Mouse (Mus musculus) frontal cortex, adult (tissue): ENCODE data around the gene Zkscan5.
"Not testable (repeated sequence)": the region's sequence is repeated elsewhere in the genome, so short reads cannot be mapped to it uniquely, and the experiment has no call there.

Experiments
- ATAC-seq: cut with Nextera tagmentation; 2 replicates; pipeline ENCODE4 v1.9.2; 2017; ENCODE audit warnings: mild to moderate bottlenecking, moderate library complexity, mixed read lengths; ENCODE audit not compliant: low TSS enrichment

Zkscan5 gene

GRCm38 (mm10) chr5:145213505-145213904 lies 9.1 kb downstream of the Zkscan5 start:
- no peak for ATAC-seq

- ATAC-seq: no peak
These were observed 10.3 kb downstream of the Zkscan5 start for GRCm38 (mm10) chr5:145214679-145215078.

- ATAC-seq: no peak
These were observed 13.4 kb downstream of the Zkscan5 start for GRCm38 (mm10) chr5:145217746-145218145.

GRCm38 (mm10) chr5:145218206-145218605 lies 13.8 kb downstream of the Zkscan5 start:
- ATAC-seq: no peak

GRCm38 (mm10) chr5:145218671-145219070 lies 14.3 kb downstream of the Zkscan5 start:
- no peak for ATAC-seq

- no peak for ATAC-seq
These were observed 15.6 kb downstream of the Zkscan5 start for GRCm38 (mm10) chr5:145219981-145220380.

GRCm38 (mm10) chr5:145222840-145223239 lies 18.5 kb downstream of the Zkscan5 start:
- ATAC-seq: no peak

GRCm38 (mm10) chr5:145223395-145223794 lies 19.0 kb downstream of the Zkscan5 start:
- no peak for ATAC-seq

GRCm38 (mm10) chr5:145226453-145226852 lies 22.1 kb downstream of the Zkscan5 start:
- ATAC-seq: no peak

- not testable (repeated sequence) for ATAC-seq
These were observed 24.9 kb downstream of the Zkscan5 start for GRCm38 (mm10) chr5:145229283-145229682.

- ATAC-seq: no peak
These were observed 26.3 kb downstream of the Zkscan5 start for GRCm38 (mm10) chr5:145230641-145231040.

GRCm38 (mm10) chr5:145231367-145231871 lies 27.1 kb downstream of the Zkscan5 start, which contains the start of gene Zfp655:
Gene Zfp655 (plus strand): TSS chr5:145231715.
- ATAC-seq: peak; percentile 97

GRCm38 (mm10) chr5:145231893-145232411 lies 27.6 kb downstream of the Zkscan5 start:
- peak; percentile 31 for ATAC-seq

GRCm38 (mm10) chr5:145234636-145235035 lies 30.3 kb downstream of the Zkscan5 start:
- no peak for ATAC-seq

GRCm38 (mm10) chr5:145249520-145249919 lies 45.2 kb downstream of the Zkscan5 start:
- ATAC-seq: no peak
